Mouse (Mus musculus): ENCODE data around the gene Sfrp2. TPM values are rescaled to one million over a fixed set of nuclear protein-coding genes. Genes with fewer than 3 reads are reported as not detected.

Sfrp2 gene
- polyA plus RNA-seq, 1 experiment from 2014 or later = 92.5 TPM

- Histone ChIP-seq H3K36me3 (no peaks in the 10 kb centered on the region), H3K9me3 (replicated peaks) (no peaks in the 10 kb centered on the region), H3K4me3 (no peak overlapping the region), H3K27ac (no peak overlapping the region), H3K27me3 (ENCODE audit: low read depth, poor library complexity, severe bottlenecking) (no peaks in the 10 kb centered on the region), H3K4me1 (peaks cover 25% of the 10 kb centered on the region)
- no peak for DNase-seq (ENCODE audit: low spot score)
- 69% methylated on average over 7 of the region's 7 CpGs for WGBS
Measured at GRCm38 (mm10) chr3:83811987-83812386, 45.9 kb downstream of the Sfrp2 start.

- peaks cover 30% of the 10 kb centered on the region for H3K4me1 ChIP-seq
- no peaks in the 10 kb centered on the region for H3K36me3 ChIP-seq
- H3K27ac ChIP-seq = no peak overlapping the region
- no peaks in the 10 kb centered on the region for H3K9me3 ChIP-seq (replicated peaks)
- H3K4me3 ChIP-seq = no peak overlapping the region
- DNase-seq (ENCODE audit: low spot score) = no peak
- H3K27me3 ChIP-seq (ENCODE audit: low read depth, poor library complexity, severe bottlenecking) = no peaks in the 10 kb centered on the region
Measured at GRCm38 (mm10) chr3:83812863-83813262, 46.7 kb downstream of the Sfrp2 start.

GRCm38 (mm10) chr3:83816372-83816925, 50.3 kb downstream of the Sfrp2 start:
- H3K4me3 ChIP-seq = no peak overlapping the region
- no peaks in the 10 kb centered on the region for H3K9me3 ChIP-seq (replicated peaks)
- 63% methylated on average over 4 of the region's 4 CpGs for WGBS
- no peaks in the 10 kb centered on the region for H3K27me3 ChIP-seq (ENCODE audit: low read depth, poor library complexity, severe bottlenecking)
- H3K36me3 ChIP-seq = no peaks in the 10 kb centered on the region
- H3K4me1 ChIP-seq = peaks cover 28% of the 10 kb centered on the region
- no peak for DNase-seq (ENCODE audit: low spot score)
- no peak overlapping the region for H3K27ac ChIP-seq

GRCm38 (mm10) chr3:83823774-83824173, 57.7 kb downstream of the Sfrp2 start:
- H3K4me3 ChIP-seq = no peak overlapping the region
- WGBS = 91% methylated on average over 4 of the region's 4 CpGs
- no peak overlapping the region for H3K27ac ChIP-seq
- no peak for DNase-seq (ENCODE audit: low spot score)
- H3K27me3 ChIP-seq (ENCODE audit: low read depth, poor library complexity, severe bottlenecking) = no peaks in the 10 kb centered on the region
- H3K4me1 ChIP-seq = no peaks in the 10 kb centered on the region
- H3K9me3 ChIP-seq (replicated peaks) = no peaks in the 10 kb centered on the region
- no peaks in the 10 kb centered on the region for H3K36me3 ChIP-seq

Other genes starting within 250 kb of the Sfrp2 start
- gene Tlr2, start 75.4 kb downstream of the Sfrp2 start, polyA plus RNA-seq (2016; fragmentation: Nextera tagmentation; extraction: Ambion mirVana) = 0.74 and 1.2 TPM in 2 replicates